Mouse (Mus musculus) liver, postnatal 0 days (tissue): ENCODE results near the gene Gapdh. TPM values are rescaled to one million over a fixed set of nuclear protein-coding genes. Genes with fewer than 3 reads are reported as not detected.
A peak's percentile ranks its signal among the peaks of the same experiment; 100 is the strongest.

Experiments used
- ATAC-seq: fragments of 200-750 bp; cut with Nextera tagmentation; 2 replicates; pipeline ENCODE4 v1.8.0; 2017; ENCODE audit warnings: mild to moderate bottlenecking, moderate library complexity
- DNase-seq: peaks from one replicate; pipeline ENCODE4 v3.0.0-alpha.2; 2016
- H3K27ac ChIP-seq: fragments of 300-500 bp; sonication (generic); 2 replicates; pipeline ENCODE4 v1.5.1; 2014; ENCODE audit warnings: antibody characterized with exemption, moderate library complexity, mild to moderate bottlenecking, low read depth
- H3K27me3 ChIP-seq: fragments of 300-500 bp; sonication (generic); 2 replicates; pipeline ENCODE4 v1.6.1; 2014; ENCODE audit warnings: low read length, control low read depth, mixed read lengths; ENCODE audit not compliant: insufficient read depth
- H3K36me3 ChIP-seq: fragments of 300-500 bp; sonication (generic); replicated peaks from 2 replicates; pipeline ENCODE4 v1.6.1; 2014; ENCODE audit warnings: mild to moderate bottlenecking, control low read depth, low read length, moderate library complexity, mixed read lengths; ENCODE audit not compliant: insufficient read depth
- H3K4me1 ChIP-seq: fragments of 300-500 bp; sonication (generic); 2 replicates; pipeline ENCODE4 v1.6.1; 2014; ENCODE audit warnings: antibody characterized with exemption, mild to moderate bottlenecking, control low read depth; ENCODE audit not compliant: insufficient read depth
- H3K4me2 ChIP-seq: fragments of 300-500 bp; sonication (generic); 2 replicates; pipeline ENCODE4 v1.6.1; 2014; ENCODE audit warnings: low read depth, mild to moderate bottlenecking, low read length, moderate library complexity, mixed read lengths
- H3K4me3 ChIP-seq: fragments of 300-500 bp; sonication (generic); 2 replicates; pipeline ENCODE4 v1.5.1; 2014; ENCODE audit warnings: low read depth, low read length
- H3K9ac ChIP-seq: fragments of 300-500 bp; sonication (generic); replicated peaks from 2 replicates; pipeline ENCODE4 v1.6.1; 2014; ENCODE audit warnings: mild to moderate bottlenecking, moderate library complexity
- H3K9me3 ChIP-seq: fragments of 300-500 bp; sonication (generic); 2 replicates; pipeline ENCODE4 v1.6.1; 2016; ENCODE audit warnings: mild to moderate bottlenecking, control low read depth, low read length, mixed read lengths
- CTCF ChIP-seq: sonication (generic); IDR thresholded peaks from 2 replicates; pipeline ENCODE4 v1.5.1; 2016; ENCODE audit warnings: antibody characterized with exemption, low read depth
- EP300 ChIP-seq: IDR thresholded peaks from 2 replicates; pipeline ENCODE4 v1.6.1; 2016; ENCODE audit warnings: antibody characterized with exemption, low read depth, mild to moderate bottlenecking
- WGBS: fragments of 180-500 bp; shearing (Covaris S2); extraction: QIAGEN DNeasy Blood & Tissue Kit; methylation state at CpG from one replicate; pipeline ENCODE4 v1.1.7; 2014; ENCODE audit not compliant: insufficient replicate concordance; 5-methylcytosine and 5-hydroxymethylcytosine counted together
- polyA plus RNA-seq: library from polyadenylated mRNA; unstranded; fragments of >200 nt; fragmentation: Nextera tagmentation; extraction: Ambion mirVana; gene quantifications from 2 replicates; pipeline ENCODE4 v1.2.1, GENCODE M21; 2015

Gene Gapdh
- polyA plus RNA-seq, 1 experiment from 2014 or later, result 1,565 TPM

DNA sequence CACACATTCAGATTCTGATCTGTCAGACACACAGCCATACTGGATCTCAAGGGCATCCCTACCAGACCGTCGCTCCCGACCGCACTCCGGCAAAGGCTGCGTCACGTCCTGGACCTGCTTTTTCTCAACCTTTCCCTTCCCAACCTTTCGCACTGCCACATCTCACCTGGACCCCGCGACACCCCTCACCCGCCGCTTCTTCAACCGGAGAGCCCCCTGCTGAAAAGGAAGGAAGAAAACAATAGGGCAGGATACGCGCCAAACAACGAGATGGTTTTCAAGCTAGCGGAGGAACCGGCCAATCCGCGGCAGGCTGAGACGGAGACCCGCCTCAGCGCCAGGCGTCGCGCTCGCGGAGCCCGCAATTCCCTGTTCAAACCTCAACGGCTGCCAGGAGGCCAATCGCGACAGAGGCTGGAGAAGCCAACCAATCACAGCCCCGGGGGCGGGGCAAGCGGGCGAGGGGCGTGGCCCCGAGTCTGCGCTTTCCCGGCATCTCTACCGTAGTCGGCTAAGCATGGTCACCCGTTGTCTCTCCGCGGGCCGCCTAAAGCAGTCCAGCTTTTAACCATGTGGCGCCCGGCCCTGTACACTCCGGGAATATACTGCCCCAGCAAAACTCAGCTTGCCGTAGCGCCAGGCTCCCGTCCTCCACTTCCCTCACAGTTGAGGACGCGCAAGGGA lies 25.2 kb upstream of the Gapdh start, which contains the start of the genes Ncapd2 and Mrpl51:
TSS of gene Ncapd2 (minus strand) at position 370 of the 684 bp plus-strand sequence.
TSS of gene Mrpl51 (plus strand) at position 470 of the 684 bp plus-strand sequence.
- peaks cover 12% of the 10 kb centered on the region for H3K4me1 ChIP-seq
- H3K27ac ChIP-seq, result peak within 1 kb of the TSS; percentile 100
- peak within 1 kb of the TSS; percentile 78 for H3K4me3 ChIP-seq
- peak; percentile 93 for ATAC-seq
- TF ChIP-seq EP300 (peak; percentile 10; the same call in 1 of the 2 replicates), CTCF (no peak; the same call in 1 of the 2 replicates)
- under 1% methylated on average over 52 of the region's 54 CpGs for WGBS
- peak within 1 kb of the TSS; percentile 83 for H3K9ac ChIP-seq
- H3K9me3 ChIP-seq, result no peaks in the 10 kb centered on the region
- H3K27me3 ChIP-seq, result no peaks in the 10 kb centered on the region
- DNase-seq, result peak; percentile 99
- peaks cover 48% of the 10 kb centered on the region for H3K36me3 ChIP-seq
- peak within 1 kb of the TSS; percentile 90 for H3K4me2 ChIP-seq

DNA sequence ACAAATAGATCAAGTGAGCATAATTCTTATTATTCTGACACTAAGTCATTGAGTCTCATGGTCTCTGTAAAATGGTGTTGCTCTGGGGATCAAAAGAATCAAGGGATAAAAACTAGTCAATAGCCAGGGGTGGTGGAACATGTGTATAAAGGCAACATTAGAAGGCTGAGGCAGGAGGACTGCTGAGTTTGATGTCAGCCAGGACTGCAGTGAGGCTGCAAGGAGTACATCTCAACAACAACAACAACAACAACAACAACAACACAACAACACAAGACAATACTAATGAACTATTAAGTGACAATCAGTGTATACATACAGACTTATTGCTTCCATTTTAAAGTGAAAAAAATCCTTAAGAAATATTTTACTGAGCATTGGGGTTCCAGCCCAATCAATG lies 24.5 kb upstream of the Gapdh start:
- Histone ChIP-seq H3K27me3 (no peaks in the 10 kb centered on the region), H3K4me3 (peak overlapping the region; percentile 78), H3K4me2 (peak overlapping the region; percentile 90), H3K36me3 (peaks cover 54% of the 10 kb centered on the region), H3K4me1 (peaks cover 12% of the 10 kb centered on the region), H3K9ac (peak overlapping the region; percentile 83), H3K27ac (peak overlapping the region; percentile 100), H3K9me3 (no peaks in the 10 kb centered on the region)
- ATAC-seq (no peak), DNase-seq (no peak)
- TF ChIP-seq EP300 (no peak), CTCF (no peak)

DNA sequence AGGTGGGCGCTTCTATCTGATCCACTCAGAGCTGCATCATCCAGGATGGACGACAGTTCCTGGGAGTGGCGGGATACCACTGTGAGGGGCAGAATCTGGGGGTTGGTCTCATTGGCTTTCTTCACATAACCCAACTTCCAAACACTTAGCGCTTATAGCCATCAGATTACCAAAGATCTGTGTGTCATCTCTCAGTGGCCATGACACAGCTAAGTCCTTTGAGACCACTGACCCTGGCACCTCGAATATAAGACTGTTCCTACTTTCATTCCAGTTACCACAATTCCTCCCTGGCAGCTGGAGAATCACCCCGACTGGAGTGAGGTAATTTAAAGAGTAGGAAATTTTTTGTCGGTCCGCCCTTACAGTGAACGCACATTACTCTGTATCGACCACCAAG lies 19.9 kb upstream of the Gapdh start:
- WGBS, result 96% methylated on average over 10 of the region's 10 CpGs
- Histone ChIP-seq H3K4me1 (no peaks in the 10 kb centered on the region; the same call in 1 of the 2 replicates), H3K9ac (no peak overlapping the region), H3K36me3 (peaks cover 83% of the 10 kb centered on the region), H3K4me3 (no peak overlapping the region), H3K4me2 (no peak overlapping the region), H3K27me3 (no peaks in the 10 kb centered on the region), H3K9me3 (no peaks in the 10 kb centered on the region), H3K27ac (no peak overlapping the region)
- DNase-seq (no peak), ATAC-seq (no peak)
- no peak for TF ChIP-seq EP300
- TF ChIP-seq CTCF, result no peak

DNA sequence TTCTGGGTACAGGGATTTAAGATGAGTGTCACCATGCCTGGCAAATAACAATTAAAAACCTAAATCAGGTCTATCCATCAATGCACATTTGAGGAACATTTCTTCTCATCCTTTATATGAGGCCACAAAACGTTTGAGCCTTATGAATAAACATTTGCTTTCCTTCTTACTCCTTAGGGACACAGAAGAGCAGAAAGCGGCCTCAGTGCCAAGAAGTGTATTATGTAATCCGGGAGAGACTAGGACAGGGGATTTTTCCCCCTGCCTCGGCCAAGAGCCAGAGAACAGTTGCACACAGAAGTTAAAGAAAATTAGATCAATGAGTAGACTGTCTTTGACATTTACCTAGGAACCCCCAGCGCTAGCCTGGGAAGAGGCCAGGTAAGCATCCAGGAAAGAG lies 15.9 kb upstream of the Gapdh start:
- Histone ChIP-seq H3K4me2 (no peak overlapping the region), H3K9me3 (no peaks in the 10 kb centered on the region), H3K4me3 (no peak overlapping the region), H3K36me3 (peaks cover 94% of the 10 kb centered on the region), H3K27me3 (no peaks in the 10 kb centered on the region), H3K9ac (no peak overlapping the region), H3K4me1 (no peaks in the 10 kb centered on the region), H3K27ac (no peak overlapping the region)
- ATAC-seq (no peak), DNase-seq (no peak)
- TF ChIP-seq CTCF (no peak), EP300 (no peak)
- 78% methylated on average over 5 of the region's 5 CpGs for WGBS

DNA sequence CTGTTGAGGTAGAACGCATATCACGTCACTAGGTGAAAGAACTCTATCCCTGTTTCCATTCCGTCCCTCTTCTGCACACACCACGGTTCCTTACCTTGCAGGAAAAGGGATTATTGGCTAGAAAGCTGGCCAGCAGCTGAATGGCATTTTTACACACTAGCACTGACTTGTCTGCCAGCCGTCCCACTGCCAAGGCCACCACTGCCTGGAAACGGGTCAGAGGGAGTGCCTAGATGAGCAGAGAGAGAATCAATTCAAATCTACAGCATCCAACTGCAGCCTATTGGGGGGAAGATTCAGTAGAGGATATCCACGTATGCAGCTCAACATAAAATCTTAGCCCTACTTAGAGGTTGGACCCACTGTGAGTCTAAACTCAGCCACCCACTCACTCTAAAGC lies 13.3 kb upstream of the Gapdh start:
- ATAC-seq, result no peak
- Histone ChIP-seq H3K27me3 (no peaks in the 10 kb centered on the region), H3K4me2 (no peak overlapping the region), H3K9me3 (no peaks in the 10 kb centered on the region), H3K4me1 (no peaks in the 10 kb centered on the region), H3K27ac (no peak overlapping the region), H3K9ac (no peak overlapping the region), H3K36me3 (peaks cover 94% of the 10 kb centered on the region), H3K4me3 (no peak overlapping the region)
- TF ChIP-seq CTCF (no peak), EP300 (no peak)
- 92% methylated on average over 7 of the region's 7 CpGs for WGBS
- DNase-seq, result no peak

DNA sequence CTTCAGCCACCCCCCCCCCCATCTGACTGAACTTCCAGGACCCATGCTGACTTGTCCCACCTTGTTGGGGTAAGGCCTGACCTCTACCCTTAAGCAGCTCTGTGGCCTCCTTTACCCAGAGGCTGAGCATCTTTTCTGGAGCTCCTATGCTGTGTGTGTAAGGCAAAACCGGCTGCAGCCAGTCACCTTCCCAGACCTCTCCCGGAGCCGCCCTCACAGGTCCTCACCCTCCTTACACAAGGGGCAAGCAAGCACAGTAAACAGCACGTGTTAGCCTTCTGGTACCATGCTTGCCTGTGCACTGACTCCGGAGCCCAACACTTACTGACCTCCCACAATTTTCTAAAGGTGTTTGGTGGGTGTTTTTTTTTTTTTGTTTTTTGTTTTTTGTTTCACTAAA lies 9.2 kb upstream of the Gapdh start:
- H3K4me3 ChIP-seq, result no peak overlapping the region
- peaks cover 92% of the 10 kb centered on the region for H3K36me3 ChIP-seq
- no peak overlapping the region for H3K27ac ChIP-seq
- ATAC-seq (no peak), DNase-seq (no peak)
- TF ChIP-seq EP300, result no peak
- no peak for TF ChIP-seq CTCF
- H3K9ac ChIP-seq, result no peak overlapping the region
- no peak overlapping the region for H3K4me2 ChIP-seq
- H3K4me1 ChIP-seq, result peaks cover 6% of the 10 kb centered on the region
- no peaks in the 10 kb centered on the region for H3K27me3 ChIP-seq
- H3K9me3 ChIP-seq, result no peaks in the 10 kb centered on the region
- WGBS, result 93% methylated on average over 5 of the region's 5 CpGs
